Mouse (Mus musculus): ENCODE measurements at regions not wholly inside any gene's neighbourhood (a gene's known extent, or its start where the extent isn't known, plus 50 kb on each side); places are given as distances from the start of the nearest gene placed in this dataset.

GRCm38 (mm10) chr6:71057209-71057858 lies 86.9 kb downstream of the Thnsl2 start:
- no peaks in the 10 kb centered on the region for H3K9me3 ChIP-seq (ENCODE audit: control insufficient read depth)
- H3K36me3 ChIP-seq (ENCODE audit: control insufficient read depth, insufficient read depth), result no peaks in the 10 kb centered on the region
- TF ChIP-seq CTCF (IDR thresholded peaks at IDR 0.05; ENCODE audit: low read depth), result no peak
- H3K27ac ChIP-seq (ENCODE audit: low read depth, low read length), result no peak overlapping the region
- H3K27me3 ChIP-seq (replicated peaks; ENCODE audit: control insufficient read depth, insufficient read depth, low read length), result no peaks in the 10 kb centered on the region
- no peak overlapping the region for H3K4me3 ChIP-seq (ENCODE audit: low read depth, low read length)
- no peak for ATAC-seq
- WGBS, result 49% methylated on average over 6 of the region's 6 CpGs
- no peaks in the 10 kb centered on the region for H3K4me1 ChIP-seq (replicated peaks; ENCODE audit: control insufficient read depth, insufficient read depth, low read length)
- no peak overlapping the region for H3K9ac ChIP-seq (ENCODE audit: low read depth, low read length)
- H3K4me2 ChIP-seq (replicated peaks; ENCODE audit: low read depth), result no peak overlapping the region

GRCm38 (mm10) chr6:71060116-71060515 lies 84.1 kb downstream of the Thnsl2 start:
- WGBS, result 49% methylated on average over 7 of the region's 7 CpGs
- no peak for ATAC-seq
- no peak for TF ChIP-seq CTCF (IDR thresholded peaks at IDR 0.05; ENCODE audit: low read depth)
- no peaks in the 10 kb centered on the region for H3K27me3 ChIP-seq (replicated peaks; ENCODE audit: control insufficient read depth, insufficient read depth, low read length)
- H3K9me3 ChIP-seq (ENCODE audit: control insufficient read depth), result no peaks in the 10 kb centered on the region
- no peak overlapping the region for H3K4me2 ChIP-seq (replicated peaks; ENCODE audit: low read depth)
- no peaks in the 10 kb centered on the region for H3K4me1 ChIP-seq (replicated peaks; ENCODE audit: control insufficient read depth, insufficient read depth, low read length)
- no peak overlapping the region for H3K27ac ChIP-seq (ENCODE audit: low read depth, low read length)
- no peak overlapping the region for H3K9ac ChIP-seq (ENCODE audit: low read depth, low read length)
- no peaks in the 10 kb centered on the region for H3K36me3 ChIP-seq (ENCODE audit: control insufficient read depth, insufficient read depth)
- H3K4me3 ChIP-seq (ENCODE audit: low read depth, low read length), result no peak overlapping the region

- no peak overlapping the region for H3K27ac ChIP-seq (ENCODE audit: low read depth, low read length)
- no peaks in the 10 kb centered on the region for H3K27me3 ChIP-seq (replicated peaks; ENCODE audit: control insufficient read depth, insufficient read depth, low read length)
- peak; percentile 55 for TF ChIP-seq CTCF (IDR thresholded peaks at IDR 0.05; ENCODE audit: low read depth)
- no peak for ATAC-seq
- no peaks in the 10 kb centered on the region for H3K4me1 ChIP-seq (replicated peaks; ENCODE audit: control insufficient read depth, insufficient read depth, low read length)
- no peak overlapping the region for H3K4me3 ChIP-seq (ENCODE audit: low read depth, low read length)
- H3K4me2 ChIP-seq (replicated peaks; ENCODE audit: low read depth), result no peak overlapping the region
- H3K9me3 ChIP-seq (ENCODE audit: control insufficient read depth), result no peaks in the 10 kb centered on the region
- no peaks in the 10 kb centered on the region for H3K36me3 ChIP-seq (ENCODE audit: control insufficient read depth, insufficient read depth)
- 83% methylated on average over 4 of the region's 4 CpGs for WGBS
- H3K9ac ChIP-seq (ENCODE audit: low read depth, low read length), result no peak overlapping the region
Measured at GRCm38 (mm10) chr6:71062980-71063379, 81.3 kb downstream of the Thnsl2 start.

GRCm38 (mm10) chr6:71065428-71065827 lies 78.8 kb downstream of the Thnsl2 start:
- TF ChIP-seq CTCF (IDR thresholded peaks at IDR 0.05; ENCODE audit: low read depth), result no peak
- no peaks in the 10 kb centered on the region for H3K4me1 ChIP-seq (replicated peaks; ENCODE audit: control insufficient read depth, insufficient read depth, low read length)
- no peaks in the 10 kb centered on the region for H3K9me3 ChIP-seq (ENCODE audit: control insufficient read depth)
- no peak overlapping the region for H3K4me3 ChIP-seq (ENCODE audit: low read depth, low read length)
- H3K4me2 ChIP-seq (replicated peaks; ENCODE audit: low read depth), result no peak overlapping the region
- no peaks in the 10 kb centered on the region for H3K27me3 ChIP-seq (replicated peaks; ENCODE audit: control insufficient read depth, insufficient read depth, low read length)
- no peak overlapping the region for H3K27ac ChIP-seq (ENCODE audit: low read depth, low read length)
- no peak overlapping the region for H3K9ac ChIP-seq (ENCODE audit: low read depth, low read length)
- no peak for ATAC-seq
- H3K36me3 ChIP-seq (ENCODE audit: control insufficient read depth, insufficient read depth), result no peaks in the 10 kb centered on the region
- WGBS, result 26% methylated on average over 6 of the region's 6 CpGs

- ATAC-seq, result no peak
- Histone ChIP-seq H3K9ac (ENCODE audit: low read depth, low read length) (no peak overlapping the region), H3K4me1 (replicated peaks; ENCODE audit: control insufficient read depth, insufficient read depth, low read length) (no peaks in the 10 kb centered on the region), H3K27me3 (replicated peaks; ENCODE audit: control insufficient read depth, insufficient read depth, low read length) (no peaks in the 10 kb centered on the region), H3K27ac (ENCODE audit: low read depth, low read length) (no peak overlapping the region), H3K9me3 (ENCODE audit: control insufficient read depth) (no peaks in the 10 kb centered on the region), H3K4me3 (ENCODE audit: low read depth, low read length) (no peak overlapping the region), H3K4me2 (replicated peaks; ENCODE audit: low read depth) (no peak overlapping the region), H3K36me3 (ENCODE audit: control insufficient read depth, insufficient read depth) (no peaks in the 10 kb centered on the region)
- 63% methylated on average over 4 of the region's 4 CpGs for WGBS
- TF ChIP-seq CTCF (IDR thresholded peaks at IDR 0.05; ENCODE audit: low read depth), result no peak
Measured at GRCm38 (mm10) chr6:71069229-71069628, 75.0 kb downstream of the Thnsl2 start.

GRCm38 (mm10) chr6:71074789-71075191 lies 69.4 kb downstream of the Thnsl2 start:
- 54% methylated on average over 5 of the region's 5 CpGs for WGBS
- Histone ChIP-seq H3K36me3 (ENCODE audit: control insufficient read depth, insufficient read depth) (no peaks in the 10 kb centered on the region), H3K27me3 (replicated peaks; ENCODE audit: control insufficient read depth, insufficient read depth, low read length) (no peaks in the 10 kb centered on the region), H3K9ac (ENCODE audit: low read depth, low read length) (no peak overlapping the region), H3K4me3 (ENCODE audit: low read depth, low read length) (no peak overlapping the region), H3K27ac (ENCODE audit: low read depth, low read length) (no peak overlapping the region), H3K9me3 (ENCODE audit: control insufficient read depth) (no peaks in the 10 kb centered on the region), H3K4me1 (replicated peaks; ENCODE audit: control insufficient read depth, insufficient read depth, low read length) (no peaks in the 10 kb centered on the region), H3K4me2 (replicated peaks; ENCODE audit: low read depth) (no peak overlapping the region)
- ATAC-seq, result no peak
- TF ChIP-seq CTCF (IDR thresholded peaks at IDR 0.05; ENCODE audit: low read depth), result no peak
